Mouse (Mus musculus) heart, postnatal 25 days (tissue): ENCODE results near the gene Hdlbp. TPM values are rescaled to one million over a fixed set of nuclear protein-coding genes. Genes with fewer than 3 reads are reported as not detected.

ENCODE experiments used
- total RNA-seq, 2 experiments: library from RNA; stranded (reverse); gene quantifications; 2 replicates each; pipeline ENCODE4 v1.2.3; 2021

The Hdlbp gene
- total RNA-seq, 2 experiments from 2014 or later = 520 to 550 TPM

Other genes starting within 250 kb of the Hdlbp start
- gene Sned1, start 243.0 kb downstream of the Hdlbp start, total RNA-seq = 10 to 100 TPM; 10.4 to 12.8 TPM
- 10 to 100 TPM; 14.6 to 15.7 TPM for gene Mterf4, start 172.9 kb downstream of the Hdlbp start, total RNA-seq
- 10 to 100 TPM; 23.4 to 29.2 TPM for gene Ppp1r7, start 136.0 kb downstream of the Hdlbp start, total RNA-seq
- gene Pask, start 135.3 kb downstream of the Hdlbp start, total RNA-seq = 1 to 10 TPM in 1 of 2 experiments, under 1 TPM in 1; 0.39 to 1.2 TPM
- not detected for gene Ano7, start 104.9 kb downstream of the Hdlbp start, total RNA-seq
- 10 to 100 TPM; 18.2 to 18.8 TPM for gene Farp2, start 33.3 kb upstream of the Hdlbp start, total RNA-seq
- gene Stk25, start 179.8 kb upstream of the Hdlbp start, total RNA-seq = 10 to 100 TPM; 91.2 to 95.6 TPM
- gene Bok, start 206.8 kb upstream of the Hdlbp start, total RNA-seq = 1 to 10 TPM; 4.7 TPM